Mouse (Mus musculus) cerebellum, adult (tissue): Measurements from ENCODE around the gene Dhx29.
"Not testable (repeated sequence)": the region's sequence is repeated elsewhere in the genome, so short reads cannot be mapped to it uniquely, and the experiment has no call there.

ENCODE experiments used
- ATAC-seq: cut with Nextera tagmentation; 2 replicates; pipeline ENCODE4 v1.9.2; 2017; ENCODE audit warnings: mild to moderate bottlenecking, moderate library complexity, mixed read lengths; ENCODE audit not compliant: insufficient number of reproducible peaks, low FRiP score, low TSS enrichment

Dhx29 gene

GRCm38 (mm10) chr13:112985605-112986450, 58.6 kb downstream of the Dhx29 start:
- no peak for ATAC-seq

GRCm38 (mm10) chr13:112986451-112986950, 59.2 kb downstream of the Dhx29 start:
- ATAC-seq = no peak

GRCm38 (mm10) chr13:112987532-112987943, 60.3 kb downstream of the Dhx29 start, which contains the start of gene Ccno:
Ccno (plus strand) TSS chr13:112987802.
- peak; percentile 77 for ATAC-seq

GRCm38 (mm10) chr13:112987991-112988390, 60.7 kb downstream of the Dhx29 start:
- ATAC-seq = 0 out of 2 replicates have a peak, but pooled peaks have one; percentile 28

GRCm38 (mm10) chr13:112988866-112989265, 61.6 kb downstream of the Dhx29 start:
- ATAC-seq = no peak

- ATAC-seq = no peak
Measured at GRCm38 (mm10) chr13:112989541-112989940, 62.3 kb downstream of the Dhx29 start.

- ATAC-seq = no peak
Measured at GRCm38 (mm10) chr13:112990346-112990745, 63.1 kb downstream of the Dhx29 start.

- peak; percentile 21 for ATAC-seq
Measured at GRCm38 (mm10) chr13:112993531-112994152, 66.4 kb downstream of the Dhx29 start, which contains the start of gene Mcidas. Mcidas (plus strand) TSS chr13:112993845.

GRCm38 (mm10) chr13:112994191-112994590, 66.9 kb downstream of the Dhx29 start:
- peak; percentile 79 for ATAC-seq

- no peak for ATAC-seq
Measured at GRCm38 (mm10) chr13:112996407-112996806, 69.2 kb downstream of the Dhx29 start.

- no peak for ATAC-seq
Measured at GRCm38 (mm10) chr13:112997369-112997768, 70.1 kb downstream of the Dhx29 start.

- peak; percentile 43; the same call in 1 of the 2 replicates for ATAC-seq
Measured at GRCm38 (mm10) chr13:112998427-112999201, 71.4 kb downstream of the Dhx29 start.

GRCm38 (mm10) chr13:113000090-113000489, 72.8 kb downstream of the Dhx29 start:
- ATAC-seq = no peak

GRCm38 (mm10) chr13:113000576-113001318, 73.5 kb downstream of the Dhx29 start:
- no peak for ATAC-seq

GRCm38 (mm10) chr13:113012683-113013082, 85.4 kb downstream of the Dhx29 start:
- no peak for ATAC-seq

GRCm38 (mm10) chr13:113013174-113013953, 86.1 kb downstream of the Dhx29 start:
- not testable (repeated sequence) for ATAC-seq
